Mouse (Mus musculus): ENCODE results near the gene Ebf1.

- TF ChIP-seq POLR2A (IDR thresholded peaks at IDR 0.05; ENCODE audit: insufficient read length, low read depth): no peak
- no peak for TF ChIP-seq CEBPB (IDR thresholded peaks at IDR 0.05; ENCODE audit: insufficient read depth, poor library complexity, severe bottlenecking)
- TF ChIP-seq USF1 (IDR thresholded peaks at IDR 0.05; ENCODE audit: low read depth): no peak
- no peak for TF ChIP-seq TCF12 (IDR thresholded peaks at IDR 0.05; ENCODE audit: insufficient read depth, poor library complexity, severe bottlenecking)
- no peak for TF ChIP-seq REST (IDR thresholded peaks at IDR 0.05; ENCODE audit: insufficient read depth, insufficient read length)
Measured at GRCm38 (mm10) chr11:44715776-44716175, 98.7 kb downstream of the Ebf1 start.

Data from myocyte (in vitro differentiated cells).